11 mouse cellular contexts compared by ENCODE assay signal in the genomic region with DNA sequence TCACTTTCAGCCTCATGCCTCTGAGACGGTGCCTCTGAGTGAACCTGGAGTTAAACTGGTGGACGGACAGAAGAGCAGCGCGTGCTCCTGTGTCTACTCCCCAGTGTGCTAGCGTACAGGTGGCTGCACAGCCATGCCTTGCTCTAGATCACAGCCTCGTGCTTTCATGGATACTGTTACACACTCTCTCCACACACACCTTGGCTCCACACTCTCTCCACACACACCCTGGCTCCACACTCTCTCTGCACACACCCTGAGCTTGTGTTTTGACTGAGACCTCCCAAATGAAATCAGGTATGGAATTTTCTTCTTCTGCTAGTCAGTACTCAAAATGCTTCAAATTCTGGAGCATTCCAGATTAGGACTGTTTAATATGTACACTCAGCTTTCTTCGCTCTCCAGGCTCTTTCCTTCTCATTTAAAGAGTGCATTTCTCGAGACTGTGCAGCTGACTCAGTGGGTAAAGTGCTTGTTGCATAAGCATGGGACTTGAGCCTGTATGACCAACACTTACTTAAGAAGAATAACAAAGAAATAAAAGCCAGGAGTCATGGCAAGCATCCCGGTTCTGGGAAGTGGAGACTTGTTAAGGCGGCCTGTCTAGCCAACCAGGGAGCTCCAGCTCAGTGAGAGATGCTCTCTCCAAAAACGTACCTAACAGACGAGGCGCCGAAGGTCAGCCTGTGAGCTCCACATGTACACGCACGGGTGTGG. TPM values are rescaled to one million over a fixed set of nuclear protein-coding genes. Genes with fewer than 3 reads are reported as not detected.
DNase-seq lines count a peak whose midpoint lies in the region; ATAC-seq and TF ChIP-seq lines count a peak whose summit lies in the region.
"Had no signal": no experiment of that assay in that cellular context is flagged by ENCODE, and none has a peak within 500 bp of the region (broad histone marks: within the 10 kb centered on the region; RNA-seq: fewer than 3 reads in every experiment).

No protein-coding gene starts in this region.

- H3K4me2 ChIP-seq in lung, postnatal 0 days (replicated peaks; ENCODE audit: low read depth, low read length), result peak overlapping the region; percentile 34
- H3K4me2 ChIP-seq: midbrain, embryonic 12.5 days had no signal

- peak; percentile 27 for DNase-seq in adrenal gland, postnatal 14 days
- DNase-seq in adrenal gland, postnatal 4 days (ENCODE audit: low spot score in 2 of 2), result no peak
- peak; percentile 94 for DNase-seq in NIH3T3 (ENCODE audit: low read depth)
- peak; percentile 32 to 62 for DNase-seq in heart, adult 9 months (ENCODE audit: low spot score in 2 of 2)
- peak; percentile 95 for DNase-seq in lung, postnatal 0 days (ENCODE audit: low spot score)
- no peak for DNase-seq in right cerebral cortex, adult 2 months (ENCODE audit: low spot score in 2 of 2)
- DNase-seq in right cerebral cortex, postnatal 14 days, result no peak
- no peak for DNase-seq in spleen, adult 18-20 months

- TF ChIP-seq CTCF in lung, postnatal 0 days (IDR thresholded peaks at IDR 0.05), result no peak

- H3K9me3 ChIP-seq in lung, postnatal 0 days (ENCODE audit: low read length), result no peaks in the 10 kb centered on the region
- H3K9me3 ChIP-seq: midbrain, embryonic 12.5 days had no signal

- peaks cover 7% of the 10 kb centered on the region; the same call in 1 of the 2 replicates for H3K4me1 ChIP-seq in lung, postnatal 0 days (ENCODE audit: insufficient read depth, low read depth, low read length)
- H3K4me1 ChIP-seq: midbrain, embryonic 12.5 days had no signal

- no peaks in the 10 kb centered on the region for H3K27me3 ChIP-seq in lung, postnatal 0 days (replicated peaks; ENCODE audit: insufficient read depth, low read length)
- H3K27me3 ChIP-seq: midbrain, embryonic 12.5 days; Patski had no signal

- ATAC-seq in lung, postnatal 0 days, result peak; percentile 94
- ATAC-seq: hindbrain, embryonic 16.5 days had no signal

- H3K4me3 ChIP-seq in lung, postnatal 0 days (ENCODE audit: low read depth, low read length), result no peak overlapping the region
- H3K4me3 ChIP-seq: midbrain, embryonic 12.5 days had no signal

- no peak overlapping the region for H3K9ac ChIP-seq in lung, postnatal 0 days (replicated peaks; ENCODE audit: low read depth)
- H3K9ac ChIP-seq: midbrain, embryonic 12.5 days had no signal

- TF ChIP-seq EP300 in lung, postnatal 0 days (IDR thresholded peaks at IDR 0.05), result peak; percentile 99

- 44% methylated on average over 16 of the region's 16 CpGs for WGBS in lung, postnatal 0 days

- H3K36me3 ChIP-seq in lung, postnatal 0 days (ENCODE audit: insufficient read depth, low read length), result no peaks in the 10 kb centered on the region
- H3K36me3 ChIP-seq: midbrain, embryonic 12.5 days had no signal

- peak overlapping the region; percentile 92 for H3K27ac ChIP-seq in lung, postnatal 0 days (ENCODE audit: low read length)
- H3K27ac ChIP-seq: midbrain, embryonic 12.5 days had no signal

RNA-seq across cellular contexts. Expression of gene Cacybp, which starts 51.1 kb away (rescaled TPM):
- 75.7 and 82.4 TPM in 2 replicates for total RNA-seq in adrenal gland, postnatal 14 days (2021)
- 10 to 100 TPM; 77.2 to 80.7 TPM for total RNA-seq in adrenal gland, postnatal 4 days (2021)
- 82.5 and 102 TPM in 2 replicates for polyA plus RNA-seq in lung, postnatal 0 days (2015; fragmentation: Nextera tagmentation; extraction: Ambion mirVana)

Comparison
In these comparisons a context has a peak if more than half of its experiments do, and no peak if none do; other contexts are left out.
1. DNase-seq: peak in adrenal gland, postnatal 14 days (single experiment), NIH3T3 (single experiment), heart, adult 9 months (2 of 2) and lung, postnatal 0 days (single experiment); none in adrenal gland, postnatal 4 days (0 of 2), right cerebral cortex, adult 2 months (0 of 2), right cerebral cortex, postnatal 14 days (single experiment) and spleen, adult 18-20 months (0 of 2).